Mouse (Mus musculus) small intestine, adult 2 months (tissue): ENCODE data around the gene Tubb2a. TPM values are rescaled to one million over a fixed set of nuclear protein-coding genes. Genes with fewer than 3 reads are reported as not detected.

Source experiments
- H3K27ac ChIP-seq: fragments of 200-500 bp; 2 replicates; pipeline ENCODE4 v1.5.1; 2012; ENCODE audit warnings: low read depth, low read length, control low read depth, inconsistent platforms; ENCODE audit not compliant: insufficient read depth
- H3K27me3 ChIP-seq: fragments of 200-500 bp; 2 replicates; pipeline ENCODE4 v1.6.1; 2012; ENCODE audit warnings: mild to moderate bottlenecking, moderate library complexity, low read length, inconsistent platforms; ENCODE audit not compliant: control insufficient read depth, insufficient read depth
- H3K36me3 ChIP-seq: fragments of 200-500 bp; 2 replicates; pipeline ENCODE4 v1.6.1; 2012; ENCODE audit warnings: mild to moderate bottlenecking, low read length, control low read depth, inconsistent platforms; ENCODE audit not compliant: control insufficient read depth, insufficient read depth
- H3K4me1 ChIP-seq: fragments of 200-500 bp; 2 replicates; pipeline ENCODE4 v1.6.1; 2012; ENCODE audit warnings: low read length, inconsistent platforms, mixed read lengths; ENCODE audit not compliant: control insufficient read depth, insufficient read depth, insufficient read length
- H3K4me3 ChIP-seq: fragments of 200-500 bp; 2 replicates; pipeline ENCODE4 v1.5.1; 2012; ENCODE audit warnings: low read depth, mild to moderate bottlenecking, control low read depth, inconsistent platforms, low read length, moderate library complexity
- CTCF ChIP-seq: fragments of 200-500 bp; IDR thresholded peaks from 2 replicates; pipeline ENCODE4 v1.5.1; 2012; ENCODE audit warnings: low read depth, mild to moderate bottlenecking, control low read depth, inconsistent platforms, low read length, moderate library complexity, mixed read lengths; ENCODE audit not compliant: insufficient replicate concordance, insufficient read length; ENCODE audit errors: extremely low read depth
- POLR2A ChIP-seq: fragments of 200-500 bp; IDR thresholded peaks from 2 replicates; pipeline ENCODE4 v1.6.1; 2012; ENCODE audit warnings: low read depth, mild to moderate bottlenecking, control low read depth, inconsistent platforms, low read length, moderate library complexity
- WGBS: fragments of 180-500 bp; shearing (Covaris S2); methylation state at CpG from one replicate; pipeline ENCODE4 v1.1.7; 2018; 5-methylcytosine and 5-hydroxymethylcytosine counted together
- polyA plus RNA-seq: library from polyadenylated mRNA; depleted of rRNA; stranded (reverse); fragments of >200 nt; gene quantifications from 2 replicates; pipeline ENCODE4 v1.2.3, GENCODE M21; 2012; rRNA removed

The Tubb2a gene
- polyA plus RNA-seq, 1 experiment = 176 TPM

- H3K27ac ChIP-seq = no peak overlapping the region
- peaks cover under 1% of the 10 kb centered on the region; the same call in 1 of the 2 replicates for H3K4me1 ChIP-seq
- TF ChIP-seq CTCF (no peak), POLR2A (no peak)
- 75% methylated on average over 2 of the region's 2 CpGs for WGBS
- H3K4me3 ChIP-seq = no peak overlapping the region
- no peaks in the 10 kb centered on the region for H3K27me3 ChIP-seq
- peaks cover 53% of the 10 kb centered on the region for H3K36me3 ChIP-seq
These were observed 45.8 kb downstream of the Tubb2a start for GRCm38 (mm10) chr13:34032041-34032440.

Other genes starting within 250 kb of the Tubb2a start
- gene Serpinb6e, start 234.6 kb downstream of the Tubb2a start, polyA plus RNA-seq = not detected in 2 replicates
- gene Serpinb6c, start 172.3 kb downstream of the Tubb2a start, polyA plus RNA-seq = not detected in 2 replicates
- 2.4 and 3.3 TPM in 2 replicates for gene Nqo2, start 113.3 kb downstream of the Tubb2a start, polyA plus RNA-seq
- 10.2 and 18.8 TPM in 2 replicates for gene Ripk1, start 75.6 kb downstream of the Tubb2a start, polyA plus RNA-seq
- 61.1 and 214 TPM in 2 replicates for gene Serpinb6a, start 75.2 kb downstream of the Tubb2a start, polyA plus RNA-seq
- 10.8 and 11.0 TPM in 2 replicates for gene Bphl, start 40.4 kb downstream of the Tubb2a start, polyA plus RNA-seq
- 9.3 and 12.6 TPM in 2 replicates for gene Tubb2b, start 52.5 kb upstream of the Tubb2a start, polyA plus RNA-seq
- 98.7 and 102 TPM in 2 replicates for gene Psmg4, start 85.0 kb upstream of the Tubb2a start, polyA plus RNA-seq